Mouse (Mus musculus) spleen, postnatal 14 days (tissue): Measurements from ENCODE around the gene Nars2.
"Not testable (repeated sequence)": the region's sequence is repeated elsewhere in the genome, so short reads cannot be mapped to it uniquely, and the experiment has no call there.

Experiments used
- DNase-seq, 2 experiments: peaks; one replicate each; pipeline ENCODE4 v3.0.0; 2021 to 2022; ENCODE audit warnings: low spot score in 2 of 2

The Nars2 gene

DNA sequence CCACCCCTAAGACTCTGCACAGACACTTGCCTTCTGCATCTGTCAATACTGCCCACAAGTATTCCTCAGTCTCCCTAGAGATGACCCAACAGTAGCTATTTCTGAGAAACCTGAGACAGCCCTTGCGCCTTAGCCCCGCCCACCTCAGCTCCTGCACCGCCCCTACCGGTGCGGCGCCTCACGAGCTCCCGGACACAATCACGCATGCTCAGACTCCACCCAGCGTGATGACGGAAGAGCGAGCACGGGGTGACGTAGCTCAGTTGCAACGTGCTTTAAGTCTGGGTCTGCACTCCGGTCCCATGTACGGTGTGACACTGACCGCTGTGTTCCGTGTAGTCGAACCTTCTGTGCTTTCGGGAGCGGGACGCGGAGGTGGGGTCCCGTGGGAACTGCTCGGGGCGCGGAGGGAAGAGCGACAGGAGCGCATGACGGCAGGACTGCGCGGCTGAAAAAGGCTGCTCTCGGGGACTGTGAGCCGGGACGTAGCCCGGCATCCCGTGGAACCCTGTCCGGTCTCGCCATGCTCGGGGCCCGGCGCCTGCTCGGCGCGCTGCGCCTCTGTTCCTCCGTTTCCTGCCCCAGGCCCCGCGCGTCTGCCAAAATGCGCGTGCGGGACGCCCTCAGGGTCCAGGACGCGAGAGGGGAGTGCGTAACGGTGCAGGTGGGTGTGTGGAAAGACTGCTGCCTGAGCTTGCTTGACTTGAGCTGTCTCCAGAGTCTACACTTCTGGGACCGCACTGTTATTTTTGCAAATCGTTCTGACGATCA is at the start of gene Nars2:
Gene Nars2, plus strand, starts transcription at position 225 of the 771 bp plus-strand sequence.
- DNase-seq, result peak; percentile 81 to 85

DNA sequence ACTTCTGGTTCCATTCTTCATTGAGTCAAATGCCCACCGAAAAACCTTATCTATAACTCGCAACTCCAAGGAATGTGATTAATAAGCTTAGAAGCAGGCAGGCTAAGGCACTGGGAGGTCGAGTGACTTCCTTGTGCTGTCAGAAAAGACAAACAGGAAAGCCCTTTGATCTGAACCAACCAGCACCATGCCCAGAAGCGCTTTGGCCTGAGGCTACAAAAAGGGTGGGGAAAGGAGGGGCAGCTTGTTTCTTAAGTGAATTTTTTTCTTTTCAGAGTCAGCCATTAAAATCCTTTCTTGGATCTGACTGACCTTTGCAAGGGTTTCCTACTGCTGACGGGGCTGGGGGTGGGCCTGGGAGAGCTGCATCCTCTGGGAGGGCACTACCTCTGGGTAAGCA is 49.1 kb upstream of the Nars2 start:
- no peak for DNase-seq

DNA sequence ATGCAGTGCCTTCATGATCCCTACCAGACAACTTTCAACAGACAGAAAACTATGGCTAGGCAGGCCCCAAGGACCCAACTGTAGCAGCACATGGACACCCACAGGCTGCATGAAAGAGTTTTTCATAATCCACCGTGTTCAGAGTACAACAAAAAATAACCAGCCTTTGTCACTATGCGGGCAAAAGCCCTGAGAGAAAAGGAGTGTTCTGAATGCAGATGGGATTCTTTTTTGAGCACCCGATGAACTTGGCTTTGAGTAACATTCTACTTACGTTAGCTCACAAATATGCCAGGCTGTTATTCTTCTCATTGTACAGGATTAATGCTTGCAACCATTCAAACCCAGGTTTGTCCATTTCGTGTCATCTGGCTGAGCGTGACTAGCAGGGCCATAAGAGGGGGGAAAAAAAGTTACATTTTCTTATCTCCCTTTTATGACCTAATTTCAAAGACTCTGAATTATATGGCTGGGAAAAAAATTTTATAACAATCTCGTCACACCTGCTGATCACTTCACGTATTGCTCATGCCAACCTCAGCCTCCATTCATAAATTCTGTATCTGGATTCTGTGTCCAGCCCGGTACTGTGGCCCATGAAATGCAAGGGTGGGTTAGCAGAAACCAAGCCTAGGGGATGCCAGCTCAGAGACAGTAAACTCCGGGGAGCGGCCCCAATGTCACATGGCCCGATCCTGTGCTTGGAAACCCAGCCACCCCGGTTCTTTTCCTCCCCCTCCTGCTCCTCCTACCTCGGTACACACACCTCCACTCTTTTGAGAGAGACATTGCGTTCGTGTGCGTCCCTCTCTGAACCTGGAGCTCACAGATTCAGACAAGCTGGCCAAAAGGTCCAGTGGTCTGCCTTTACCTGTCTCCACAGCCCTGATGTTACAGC is 48.0 kb upstream of the Nars2 start:
- no peak for DNase-seq

DNA sequence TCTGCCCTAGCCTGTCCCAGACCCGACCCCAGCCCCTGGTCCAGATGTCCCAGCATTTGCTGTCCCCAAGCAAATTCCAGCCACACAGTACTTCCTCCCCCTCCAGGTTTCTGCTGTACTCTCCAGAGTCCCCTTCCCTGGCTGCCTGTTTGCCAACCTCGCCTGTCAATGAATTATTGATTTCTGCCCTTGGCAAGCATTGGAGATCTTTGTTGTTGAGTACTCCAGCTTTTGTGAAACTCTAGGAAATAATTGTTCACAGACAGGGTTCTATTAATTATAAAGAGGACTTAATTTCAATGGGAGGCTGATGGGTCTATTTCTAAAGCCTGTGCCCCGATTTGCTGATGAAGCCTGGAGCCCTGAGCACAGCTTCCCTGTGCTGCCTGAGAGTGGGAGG is 46.9 kb upstream of the Nars2 start:
- DNase-seq, result no peak

DNA sequence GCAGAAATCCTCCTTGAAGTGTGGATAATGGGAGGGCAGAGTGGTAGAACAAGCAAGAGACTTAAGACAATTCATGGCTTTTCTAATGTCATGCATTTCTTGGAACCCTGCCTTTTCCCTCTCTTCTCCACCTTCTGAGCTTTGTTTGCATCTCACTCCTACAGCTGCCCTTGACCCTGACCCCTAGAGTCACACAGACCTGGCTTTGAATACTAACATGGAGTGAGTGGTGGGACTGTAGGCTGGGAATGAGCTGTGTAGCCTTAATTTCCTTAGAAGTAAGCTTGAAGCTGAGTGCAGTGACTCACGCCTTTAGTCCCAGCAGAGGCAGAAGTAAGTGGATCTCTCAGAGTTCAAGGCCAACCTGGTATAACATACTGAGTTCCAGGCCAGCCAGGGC is 46.4 kb upstream of the Nars2 start:
- no peak for DNase-seq

DNA sequence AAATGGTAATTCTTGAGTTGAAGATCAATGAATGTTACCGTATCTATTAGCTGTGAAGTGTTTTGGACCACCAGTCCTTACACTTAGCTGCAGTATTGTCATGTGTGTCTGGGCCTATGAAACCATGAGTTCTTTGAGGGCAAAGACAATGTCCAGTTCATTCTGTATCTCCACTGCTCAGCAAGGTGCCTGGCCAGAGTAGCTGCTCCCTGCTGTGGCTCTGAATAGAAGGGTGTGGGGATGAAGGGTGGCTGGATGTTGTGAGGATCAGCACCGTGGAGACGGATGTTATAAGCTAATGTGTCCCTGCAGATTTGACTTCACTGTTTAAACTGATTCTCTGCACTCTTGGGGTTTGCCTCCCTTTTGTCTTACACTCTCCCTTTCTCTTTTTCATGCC is 45.9 kb upstream of the Nars2 start:
- no peak for DNase-seq

DNA sequence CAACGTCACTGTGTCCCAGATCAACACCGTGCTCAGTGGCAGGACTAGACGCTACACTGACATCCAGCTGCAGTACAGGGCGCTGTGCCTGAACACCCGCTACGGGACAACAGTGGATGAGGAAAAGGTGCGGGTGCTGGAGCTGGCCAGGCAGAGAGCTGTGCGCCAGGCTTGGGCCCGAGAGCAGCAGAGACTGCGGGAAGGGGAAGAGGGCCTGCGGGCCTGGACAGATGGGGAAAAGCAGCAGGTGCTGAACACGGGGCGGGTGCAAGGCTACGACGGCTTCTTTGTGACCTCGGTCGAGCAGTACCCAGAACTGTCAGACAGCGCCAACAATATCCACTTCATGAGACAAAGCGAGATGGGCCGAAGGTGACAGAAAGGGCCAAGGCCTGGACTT is 45.1 kb upstream of the Nars2 start:
- no peak for DNase-seq

DNA sequence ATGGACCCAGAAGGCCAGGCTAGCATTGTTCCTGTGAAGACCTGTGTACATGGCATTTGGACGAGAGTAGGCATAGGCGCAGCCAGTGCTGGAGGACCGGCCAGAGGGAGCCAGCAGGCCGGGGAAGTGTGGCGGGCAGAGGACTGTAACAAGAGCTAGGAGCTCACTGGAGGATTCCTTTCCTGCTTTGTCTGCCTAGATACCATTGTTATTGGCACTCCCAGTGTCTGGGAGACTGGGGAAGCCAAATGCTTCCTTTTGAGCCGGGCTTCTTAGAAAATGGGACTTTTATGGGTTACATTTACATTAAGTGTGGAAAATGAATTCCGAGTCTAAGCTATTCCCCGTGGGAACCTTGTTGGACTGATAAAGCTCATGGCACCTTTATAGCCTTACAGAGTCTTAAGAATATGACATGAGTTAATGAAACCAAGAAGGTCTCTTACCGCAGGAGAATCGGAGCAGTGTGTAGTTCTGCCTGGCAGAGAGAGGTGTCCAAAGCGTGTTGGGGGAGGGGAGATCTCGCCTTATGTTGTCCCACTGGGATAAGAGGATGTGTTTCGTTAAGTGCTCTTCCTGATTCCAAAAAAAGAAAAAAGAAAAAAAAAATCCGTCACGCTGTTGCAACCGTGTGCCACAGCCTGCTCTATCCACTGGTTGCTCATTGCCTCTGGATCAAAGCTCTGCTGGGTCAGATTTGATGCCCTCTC is 43.2 kb upstream of the Nars2 start:
- DNase-seq, result no peak

DNA sequence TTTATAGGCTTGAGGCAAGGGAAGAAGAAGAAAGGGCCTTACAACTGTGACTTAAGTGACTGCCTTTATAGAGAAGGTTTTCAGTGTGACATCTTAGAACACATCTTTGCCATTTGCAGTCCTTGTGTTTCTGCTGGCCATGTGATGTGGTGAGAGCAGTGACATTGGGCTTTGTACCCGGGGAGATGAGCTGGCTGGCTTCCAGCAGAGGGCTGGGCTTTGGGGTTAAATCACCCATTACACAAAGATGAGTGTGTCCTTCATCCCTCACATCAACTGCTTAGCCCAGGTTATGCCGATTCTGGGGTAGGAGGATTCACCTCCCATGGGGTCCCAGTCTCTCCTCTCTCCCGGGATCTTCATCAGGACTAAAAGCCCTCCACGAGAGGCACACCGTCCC is 41.4 kb upstream of the Nars2 start:
- no peak for DNase-seq

DNA sequence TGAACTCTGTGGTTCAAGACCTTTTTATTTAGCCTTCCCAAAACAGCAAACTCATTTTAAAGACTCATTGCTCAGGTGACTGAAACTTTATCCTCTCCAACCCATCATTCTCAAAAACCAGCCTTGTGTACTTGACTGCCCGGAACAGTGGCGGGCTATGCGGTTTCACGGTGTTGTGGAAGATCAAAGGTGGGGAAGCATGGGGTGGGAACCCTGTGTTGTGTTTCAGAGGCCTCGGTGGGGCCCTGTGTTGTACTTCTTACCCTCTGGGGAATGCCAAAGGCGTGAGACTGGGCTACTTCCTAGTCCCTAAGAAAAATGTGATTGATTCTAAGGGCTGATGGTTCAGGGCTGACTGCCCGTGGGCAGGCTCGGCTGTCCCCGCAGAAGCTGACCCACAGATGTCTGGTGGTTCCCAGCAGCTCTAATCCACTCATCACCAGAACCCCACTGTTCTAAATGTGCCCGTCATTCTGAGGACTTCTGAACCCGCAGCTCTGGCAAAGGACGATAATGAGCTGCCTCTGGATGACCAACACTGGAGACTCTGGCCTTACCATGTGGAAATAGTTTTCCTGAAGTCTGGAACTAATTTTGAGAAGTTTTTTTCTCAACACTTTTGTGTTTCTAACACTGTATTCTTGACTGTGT is 40.9 kb upstream of the Nars2 start:
- no peak for DNase-seq

DNA sequence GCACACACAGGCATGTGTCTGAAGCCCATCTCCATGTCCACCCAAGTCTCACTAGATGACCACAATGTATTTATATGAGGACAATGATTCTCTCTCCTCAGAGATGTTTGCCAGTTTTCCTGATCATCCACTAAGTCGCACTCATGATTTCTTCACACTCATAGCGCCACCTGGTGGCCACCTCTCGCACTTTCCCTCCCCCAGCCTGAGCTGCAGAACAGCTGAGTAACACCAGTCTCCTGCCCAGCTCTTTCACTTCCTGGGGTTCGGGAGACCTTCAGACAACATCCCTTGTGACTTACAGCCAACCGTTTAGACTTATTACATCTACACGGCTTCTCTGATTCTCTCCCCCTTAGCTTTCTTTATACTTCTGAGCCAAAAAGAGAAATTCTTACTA is 37.3 kb upstream of the Nars2 start:
- DNase-seq, result peak; percentile 53 to 74

DNA sequence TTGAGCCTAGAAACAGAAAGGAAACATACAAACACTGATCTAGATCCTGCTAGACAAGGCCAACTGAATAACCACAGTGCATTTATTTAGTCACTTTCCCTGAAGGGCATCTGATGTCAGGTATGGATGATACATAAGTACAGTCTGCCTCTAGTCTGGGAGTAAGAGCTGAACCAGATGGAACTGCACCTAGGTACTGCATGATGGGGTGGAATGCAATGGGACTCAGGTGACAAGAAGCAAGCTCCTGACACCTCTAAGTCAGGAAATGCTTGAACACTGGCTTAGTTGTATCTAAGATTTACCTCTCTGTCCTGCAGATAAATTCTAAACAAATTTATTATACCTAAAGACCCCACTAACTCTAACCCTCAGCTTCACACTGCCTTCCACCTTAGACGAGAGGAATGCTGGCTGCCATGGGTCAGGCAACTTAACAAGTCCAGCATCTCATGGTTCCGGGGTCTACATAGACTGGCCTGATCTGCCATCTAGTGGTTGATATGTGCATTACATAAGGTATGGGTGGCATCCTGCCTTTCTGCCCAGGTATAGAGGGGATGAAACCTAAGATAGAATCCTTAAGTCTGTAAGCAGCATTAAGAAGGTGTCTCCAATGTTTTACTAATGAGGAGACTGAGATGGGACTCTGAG is 35.7 kb upstream of the Nars2 start:
- DNase-seq, result peak in 1 of 2 experiments; percentile 33

DNA sequence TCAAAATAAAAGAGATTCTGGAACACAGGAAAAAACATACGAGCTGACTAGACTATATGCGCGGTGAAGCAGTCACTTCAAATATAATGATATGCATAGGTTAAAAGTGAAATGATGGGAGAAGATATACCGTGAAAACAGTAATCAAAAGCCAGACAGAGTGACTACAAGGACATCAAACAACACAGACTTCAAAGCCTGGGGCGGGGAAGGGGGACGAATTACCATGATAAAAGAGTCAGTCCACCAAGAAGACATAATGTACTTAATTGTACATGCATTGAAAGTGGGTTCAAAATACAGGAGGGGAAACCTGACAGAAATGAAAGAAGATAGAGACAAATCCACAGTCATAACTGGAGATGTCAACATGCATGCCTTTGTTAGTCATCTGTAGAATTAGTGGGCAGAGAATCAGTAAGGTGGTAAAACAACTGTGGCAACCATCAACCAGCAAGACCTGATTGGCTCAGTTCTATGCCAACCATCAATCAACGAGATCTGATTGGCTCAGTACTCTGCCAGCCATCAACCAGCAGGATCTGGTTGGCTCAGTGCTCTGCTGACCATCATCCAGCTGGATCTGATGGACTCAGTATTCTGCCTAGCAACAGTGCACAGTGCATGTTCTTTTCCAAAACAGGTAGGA is 30.7 kb upstream of the Nars2 start:
- no peak for DNase-seq

DNA sequence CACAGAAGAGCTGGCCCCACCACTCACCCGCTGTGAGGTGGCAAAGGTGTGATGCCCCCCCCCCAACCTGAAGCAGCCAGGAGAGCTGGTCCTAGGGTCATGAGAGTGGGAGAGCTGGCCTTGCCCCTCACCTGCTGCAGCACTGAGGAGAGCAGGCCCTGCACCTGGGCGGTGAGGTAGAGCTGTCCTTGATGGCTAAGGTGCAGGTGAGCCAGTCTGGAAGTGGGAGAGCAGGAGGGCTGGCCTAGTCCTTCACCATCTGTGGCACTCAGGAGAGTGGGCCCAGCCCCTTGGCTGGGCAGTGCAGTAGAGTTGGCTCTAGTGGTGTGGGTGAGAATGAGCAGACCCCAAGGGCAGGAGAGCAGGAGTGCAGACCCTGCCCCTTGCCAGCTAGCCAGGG is 28.4 kb upstream of the Nars2 start:
- DNase-seq, result no peak

DNA sequence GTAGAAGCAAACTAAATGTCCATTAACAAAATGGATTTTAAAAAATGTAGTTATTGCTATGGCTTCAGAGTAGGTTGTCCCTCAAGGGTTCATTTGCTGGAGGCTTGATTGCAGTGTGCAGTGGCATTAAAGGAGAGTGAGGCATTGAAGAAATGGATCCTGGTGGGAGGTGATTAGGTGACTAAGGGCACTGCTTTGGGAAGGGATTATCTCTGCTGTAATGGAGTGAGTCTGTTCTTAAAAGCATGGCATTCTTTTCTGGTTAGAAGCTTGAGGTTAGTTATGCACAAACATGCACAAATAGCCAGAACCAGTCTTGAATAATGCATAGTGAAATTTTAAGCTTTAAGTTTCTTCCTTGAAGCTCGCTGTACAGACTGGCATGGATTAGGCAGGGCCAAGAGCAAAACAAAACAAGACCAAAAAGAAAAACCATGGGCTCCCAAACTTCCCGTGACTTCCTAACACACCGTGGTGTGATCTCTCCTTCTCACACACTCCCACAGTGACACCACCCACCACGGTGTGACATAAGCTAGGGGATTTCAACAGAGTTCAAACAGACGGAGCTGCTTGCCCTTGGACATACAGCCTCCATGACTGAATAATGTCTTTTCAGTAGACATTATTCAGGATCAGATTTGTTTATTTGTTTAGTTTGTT is 7.5 kb upstream of the Nars2 start:
- DNase-seq, result no peak

DNA sequence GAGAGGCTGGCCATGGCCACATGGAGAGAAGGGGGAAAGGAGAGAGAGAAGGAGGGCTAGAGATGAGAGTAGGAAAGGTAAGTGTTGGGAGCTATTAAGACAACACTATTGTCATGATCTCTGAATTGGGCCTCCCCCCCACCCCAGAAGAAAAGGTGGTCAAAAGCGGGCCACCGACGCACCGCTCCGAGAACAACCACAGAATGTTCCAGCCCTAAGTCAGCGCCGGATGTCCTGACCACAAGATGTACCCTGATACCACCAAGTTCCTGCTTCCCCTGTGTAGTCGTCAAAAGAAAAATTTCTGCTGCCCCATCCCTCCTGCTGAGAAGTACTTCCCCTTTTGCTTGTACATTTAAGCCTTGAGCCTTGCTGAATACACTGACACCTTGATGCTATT is 4.8 kb upstream of the Nars2 start:
- DNase-seq, result not testable (repeated sequence)

DNA sequence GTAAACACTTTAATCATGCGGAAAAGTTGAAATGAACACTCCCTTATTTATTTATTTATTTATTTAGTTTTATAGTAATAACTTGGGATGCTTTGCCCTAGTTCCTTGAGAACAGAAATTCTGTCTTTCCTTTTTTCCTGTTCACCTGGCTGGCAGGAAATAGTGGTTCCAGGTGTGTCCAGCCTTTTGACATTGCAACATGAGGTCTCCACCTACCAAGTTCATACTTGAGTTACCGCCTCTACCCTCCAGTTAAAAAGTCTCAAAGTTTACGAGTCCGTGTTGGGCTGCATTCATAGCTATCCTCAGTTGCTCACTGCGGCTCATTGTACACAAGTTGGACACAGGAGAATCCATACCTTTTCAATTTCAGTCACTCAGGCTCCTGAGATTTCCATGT is 789 bp downstream of the Nars2 start:
- DNase-seq, result no peak

DNA sequence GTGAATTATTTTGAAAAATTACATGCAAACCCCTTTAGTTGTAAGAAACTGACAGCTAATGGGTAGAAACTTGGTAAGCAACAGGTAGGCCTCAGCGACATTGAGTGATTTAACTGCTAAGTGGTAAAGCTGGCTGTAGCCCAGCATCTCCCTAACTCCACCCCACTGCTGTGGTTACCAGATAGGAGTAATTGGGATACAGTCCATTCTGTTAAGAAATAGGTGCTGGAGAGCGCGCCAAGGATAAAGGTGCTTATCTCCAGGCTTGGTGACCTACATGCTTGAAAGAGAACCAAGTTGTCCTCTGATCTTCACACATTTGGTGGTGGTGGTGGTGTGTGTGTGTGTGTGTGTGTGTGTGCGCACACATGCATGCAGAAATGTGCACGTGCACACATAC is 7.9 kb downstream of the Nars2 start:
- peak in 1 of 2 experiments; percentile 21 for DNase-seq

DNA sequence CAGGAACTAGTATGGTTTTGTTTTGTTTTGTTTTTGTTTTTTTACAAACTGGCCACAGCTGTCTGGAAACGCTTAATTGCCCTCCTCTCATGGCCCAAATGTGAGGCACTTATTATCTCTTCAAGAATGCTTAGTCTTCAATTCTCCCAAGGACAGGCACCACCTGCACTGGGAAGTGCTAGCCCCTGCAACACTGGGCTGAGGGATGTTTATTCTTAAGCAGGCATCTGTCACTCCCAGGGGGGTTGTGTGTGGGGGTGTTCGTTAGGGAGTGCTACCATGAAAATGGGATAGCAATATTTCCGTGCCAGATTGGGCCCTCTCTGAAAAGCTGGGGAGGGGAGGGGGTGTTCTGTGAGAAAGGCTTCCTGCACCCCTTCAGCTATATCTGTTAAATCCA is 15.9 kb downstream of the Nars2 start:
- DNase-seq, result no peak

DNA sequence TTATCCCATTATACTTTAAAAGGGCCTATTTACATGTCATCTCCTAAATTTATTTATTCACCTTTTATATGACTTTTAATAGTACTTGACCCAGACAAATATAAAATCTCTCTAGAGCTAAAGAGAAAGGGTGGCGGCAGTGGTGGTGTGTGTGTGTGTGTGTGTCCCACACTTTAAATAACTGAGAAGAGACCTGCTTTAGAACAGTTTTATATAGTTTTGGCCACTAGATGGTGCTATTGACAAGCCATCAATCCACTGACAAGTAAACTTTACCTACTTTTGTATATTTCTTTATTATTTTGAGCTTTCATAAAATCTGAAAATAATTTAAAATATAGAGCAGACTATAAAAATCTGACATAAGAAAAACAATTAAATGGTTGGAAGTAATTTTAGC is 19.1 kb downstream of the Nars2 start:
- no peak for DNase-seq
